Mouse (Mus musculus): ENCODE data around the gene Hspb1.
A peak's percentile ranks its signal among the peaks of the same experiment; 100 is the strongest.

Gene Hspb1

DNA sequence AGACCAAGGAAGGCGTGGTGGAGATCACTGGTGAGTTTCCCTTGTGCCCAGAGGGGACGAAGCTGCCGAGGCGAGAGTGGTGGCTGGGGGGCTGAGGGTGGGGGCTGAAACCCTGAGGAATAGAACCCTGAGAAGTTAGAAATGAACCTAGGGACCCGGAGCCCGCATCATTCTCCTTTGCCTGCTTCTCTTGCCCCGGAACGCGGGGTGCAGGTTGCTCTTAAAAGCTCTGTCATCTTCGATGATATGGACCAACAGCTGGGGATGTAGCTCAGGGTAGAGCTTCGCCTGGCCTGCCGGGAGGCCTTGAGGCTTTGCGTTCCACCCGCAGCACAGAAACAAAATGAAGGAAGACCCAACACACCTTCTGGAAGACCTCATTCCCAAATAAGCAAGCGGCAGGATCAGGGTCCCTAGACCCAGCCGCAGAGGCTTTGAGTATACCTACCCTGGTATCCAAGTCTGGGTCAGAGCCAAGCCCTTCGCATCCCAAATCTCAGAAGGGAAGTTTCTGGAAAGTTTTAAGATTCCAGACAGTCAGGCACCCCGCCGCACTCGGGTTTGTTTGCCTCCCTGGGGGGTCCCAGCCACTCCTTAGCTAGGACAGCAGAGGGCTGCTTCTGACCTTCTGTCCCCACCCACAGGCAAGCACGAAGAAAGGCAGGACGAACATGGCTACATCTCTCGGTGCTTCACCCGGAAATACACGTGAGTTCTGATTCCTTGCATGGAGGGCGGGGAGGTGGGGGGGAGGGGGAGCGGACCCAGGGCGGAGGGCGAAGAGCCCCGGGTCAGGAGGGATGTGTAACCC lies 891 bp downstream of the Hspb1 start:
- DNase-seq (ENCODE audit: low spot score in 2 of 2): no peak

DNA sequence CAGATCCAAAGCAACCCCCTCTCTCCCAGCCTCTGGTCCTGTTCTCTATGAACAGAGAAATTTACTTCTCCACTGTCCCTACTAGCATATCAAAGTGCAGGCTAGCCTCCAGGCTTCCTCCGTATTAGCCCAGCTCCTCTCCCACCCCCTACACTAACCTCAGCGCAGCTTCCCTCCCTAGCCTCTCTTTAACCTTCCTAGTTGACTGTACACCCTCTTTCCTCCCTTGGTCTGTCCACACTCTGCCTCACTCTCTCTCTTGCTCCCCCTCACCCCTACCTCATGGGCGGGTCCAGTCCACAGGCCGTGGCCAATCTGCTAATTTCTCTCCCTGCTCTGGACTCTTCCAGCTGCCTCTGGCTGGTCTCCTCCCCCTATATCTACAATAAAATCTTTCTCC lies 2.6 kb downstream of the Hspb1 start:
- DNase-seq (ENCODE audit: low spot score in 2 of 2): no peak

GRCm38 (mm10) chr5:135890920-135891319 lies 3.2 kb downstream of the Hspb1 start:
- DNase-seq (ENCODE audit: low spot score in 2 of 2): no peak

GRCm38 (mm10) chr5:135892589-135893351 lies 5.1 kb downstream of the Hspb1 start:
- DNase-seq (ENCODE audit: low spot score in 2 of 2): peak in 1 of 2 experiments; percentile 36

DNA sequence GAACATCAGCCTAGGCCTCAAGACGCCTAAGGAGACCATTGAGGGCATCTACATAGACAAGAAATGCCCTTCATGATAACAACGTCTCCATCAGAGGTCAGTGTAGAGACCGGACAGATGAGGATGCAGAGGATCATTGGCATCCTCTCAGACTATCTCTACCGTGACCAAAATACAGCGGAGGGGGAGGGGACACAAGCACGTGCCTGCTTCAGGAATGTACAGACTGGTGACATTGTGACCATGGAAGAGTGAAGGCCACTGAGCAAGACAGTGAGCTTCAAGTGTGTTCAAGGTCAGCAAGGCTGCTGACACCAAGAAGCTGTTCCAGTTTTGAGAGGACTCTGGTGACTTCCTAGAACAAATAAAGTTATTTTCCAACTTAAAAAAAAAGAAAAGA lies 7.2 kb downstream of the Hspb1 start:
- DNase-seq (ENCODE audit: low spot score in 2 of 2): no peak

GRCm38 (mm10) chr5:135898028-135898427 lies 10.3 kb downstream of the Hspb1 start:
- DNase-seq (ENCODE audit: low spot score in 2 of 2): no peak

- DNase-seq (ENCODE audit: low spot score in 2 of 2): no peak
Observed at GRCm38 (mm10) chr5:135898995-135899394, 11.3 kb downstream of the Hspb1 start.

GRCm38 (mm10) chr5:135899833-135900232 lies 12.1 kb downstream of the Hspb1 start:
- no peak for DNase-seq (ENCODE audit: low spot score in 2 of 2)

GRCm38 (mm10) chr5:135900701-135901100 lies 13.0 kb downstream of the Hspb1 start:
- no peak for DNase-seq (ENCODE audit: low spot score in 2 of 2)

DNA sequence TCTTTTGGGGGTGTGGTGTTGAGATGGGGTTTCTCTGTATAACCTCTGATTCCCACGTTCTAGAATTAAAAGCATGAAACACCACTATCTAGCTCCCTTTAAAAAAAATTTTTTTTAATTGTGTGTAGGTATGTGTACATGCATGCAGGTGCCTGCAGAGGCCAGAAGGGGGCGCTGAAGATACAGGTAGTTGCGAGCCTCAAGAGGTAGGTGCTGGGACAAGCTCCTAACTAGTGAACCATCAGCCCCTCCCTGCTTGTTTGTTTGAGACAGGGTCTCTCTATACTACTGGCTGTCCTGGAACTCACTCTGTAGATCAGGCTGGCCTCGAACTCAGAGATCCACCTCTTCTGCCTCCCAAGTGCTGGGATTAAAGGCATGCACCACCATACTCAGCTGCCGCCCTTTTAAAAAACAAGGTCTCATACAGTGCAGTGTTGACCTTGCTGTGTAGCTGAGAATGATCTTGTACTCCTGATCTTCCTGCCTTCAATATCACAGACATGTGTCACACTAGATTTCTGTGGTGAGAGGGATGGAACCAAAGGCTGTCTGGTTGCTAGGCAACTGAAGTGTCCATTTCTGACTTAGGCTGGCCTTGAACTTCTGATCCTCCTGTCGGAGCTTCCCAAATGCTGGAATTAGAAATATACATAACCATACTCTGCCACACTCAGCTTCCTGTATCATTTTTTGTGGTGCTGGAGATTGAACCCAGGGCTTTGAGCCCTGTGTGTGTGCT lies 13.8 kb downstream of the Hspb1 start:
- DNase-seq (ENCODE audit: low spot score in 2 of 2): no peak

DNA sequence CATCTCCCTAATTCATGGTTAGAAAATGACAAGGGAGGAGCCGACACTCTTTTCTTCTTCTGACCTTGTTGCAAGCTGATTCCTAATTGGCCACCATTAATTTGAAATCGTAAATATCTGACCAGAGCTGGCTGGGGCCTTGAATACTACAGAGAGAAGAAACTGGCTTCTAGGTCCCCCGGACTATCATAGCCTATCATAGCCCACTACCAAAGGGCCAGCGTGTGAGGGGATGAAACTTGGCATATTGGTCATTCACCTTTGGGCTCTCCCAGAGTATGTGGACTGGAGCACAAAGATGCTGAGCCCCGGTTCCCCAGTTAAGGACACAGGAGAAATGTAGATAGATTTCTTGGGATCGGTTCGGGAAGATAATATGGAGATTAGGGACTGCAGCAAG lies 15.3 kb downstream of the Hspb1 start:
- DNase-seq (ENCODE audit: low spot score in 2 of 2): no peak

DNA sequence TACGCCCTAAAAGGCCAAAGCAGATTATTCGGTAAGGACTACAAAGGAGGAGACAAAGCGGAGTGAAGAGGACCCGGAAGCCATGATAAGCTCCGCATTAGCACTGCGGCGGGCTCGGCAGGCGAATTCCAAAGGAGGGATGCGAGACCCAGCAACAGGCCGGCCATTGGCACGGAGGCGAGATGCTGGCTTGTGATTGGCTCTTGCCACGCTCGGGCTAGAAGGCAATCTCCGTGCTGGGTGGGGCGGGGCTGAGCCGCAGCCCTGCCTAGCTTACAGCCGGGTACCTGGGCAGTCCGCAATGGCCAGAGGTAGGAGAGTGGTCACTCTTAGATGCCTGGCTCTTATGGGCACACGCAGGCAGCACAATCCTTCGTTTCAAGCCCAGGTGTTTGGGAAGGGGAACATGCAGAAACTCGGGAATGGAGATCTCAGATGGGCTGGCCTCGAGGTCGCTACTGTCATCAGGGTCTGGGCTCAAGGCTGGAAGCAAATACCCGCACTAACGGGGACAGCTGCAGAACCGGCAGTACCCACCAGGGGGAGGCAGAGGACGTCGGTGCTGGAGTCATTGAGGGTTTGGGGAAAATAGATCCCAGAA lies 15.9 kb downstream of the Hspb1 start:
- DNase-seq (ENCODE audit: low spot score in 2 of 2): peak; percentile 84 to 92

- no peak for DNase-seq (ENCODE audit: low spot score in 2 of 2)
Observed at GRCm38 (mm10) chr5:135904259-135904658, 16.5 kb downstream of the Hspb1 start.

GRCm38 (mm10) chr5:135905320-135906225 lies 17.9 kb downstream of the Hspb1 start:
- no peak for DNase-seq (ENCODE audit: low spot score in 2 of 2)

DNA sequence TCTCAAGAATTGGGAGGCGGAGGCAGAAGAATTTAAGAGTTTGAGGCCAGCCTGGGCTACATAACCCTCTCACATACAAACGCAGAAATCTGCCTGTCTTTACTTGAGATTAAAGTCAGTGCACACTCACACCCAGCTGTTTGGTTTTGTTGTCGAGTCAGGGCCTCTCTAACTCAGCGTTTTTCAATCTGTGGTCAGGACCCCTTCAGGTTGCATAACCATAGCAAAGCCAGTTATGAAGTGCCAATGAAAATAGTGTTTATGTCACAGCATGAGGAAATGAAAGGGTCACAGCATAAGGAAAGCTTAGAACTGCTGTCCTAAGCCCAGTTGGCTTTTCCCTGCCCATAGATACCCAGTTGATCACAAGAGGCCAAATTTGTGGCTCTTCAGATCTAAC lies 19.1 kb downstream of the Hspb1 start:
- DNase-seq (ENCODE audit: low spot score in 2 of 2): no peak

GRCm38 (mm10) chr5:135907256-135907655 lies 19.5 kb downstream of the Hspb1 start:
- no peak for DNase-seq (ENCODE audit: low spot score in 2 of 2)

- DNase-seq (ENCODE audit: low spot score in 2 of 2): no peak
Observed at GRCm38 (mm10) chr5:135908185-135908584, 20.5 kb downstream of the Hspb1 start.

- no peak for DNase-seq (ENCODE audit: low spot score in 2 of 2)
Observed at GRCm38 (mm10) chr5:135908989-135909388, 21.3 kb downstream of the Hspb1 start.

DNA sequence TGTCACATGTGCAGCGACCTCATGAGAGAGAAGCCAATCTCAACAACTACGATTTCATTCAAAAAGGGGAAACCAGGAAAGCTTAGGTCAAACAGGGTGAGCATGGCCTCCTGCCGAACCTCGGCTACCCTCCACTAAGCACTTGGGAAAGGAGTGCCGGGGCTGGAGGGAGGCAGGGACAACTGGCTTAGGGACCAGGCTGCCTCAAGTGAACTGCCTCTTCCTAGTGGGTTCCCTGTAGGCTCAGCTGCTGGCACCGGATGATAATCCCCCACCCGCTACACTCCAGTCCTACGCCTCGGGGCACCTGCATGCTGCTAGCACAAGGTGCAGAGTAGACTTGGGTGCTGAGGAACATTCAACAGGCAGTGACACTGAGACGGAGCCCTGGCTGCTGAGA lies 21.9 kb downstream of the Hspb1 start:
- no peak for DNase-seq (ENCODE audit: low spot score in 2 of 2)

- DNase-seq (ENCODE audit: low spot score in 2 of 2): no peak
Observed at GRCm38 (mm10) chr5:135910813-135911212, 23.1 kb downstream of the Hspb1 start.

GRCm38 (mm10) chr5:135911633-135912220 lies 24.0 kb downstream of the Hspb1 start:
- no peak for DNase-seq (ENCODE audit: low spot score in 2 of 2)

Measured in urinary bladder, postnatal 4 days (tissue).